Mouse (Mus musculus) adrenal gland, adult 8-10 months (tissue): ENCODE data around the gene Erbb2. TPM values are rescaled to one million over a fixed set of nuclear protein-coding genes. Genes with fewer than 3 reads are reported as not detected.
"Not testable (repeated sequence)": the region's sequence is repeated elsewhere in the genome, so short reads cannot be mapped to it uniquely, and the experiment has no call there.

Source experiments
- DNase-seq: peaks from one replicate; pipeline ENCODE4 v3.0.0; 2022
- total RNA-seq, 4 experiments: library from RNA; stranded (reverse); gene quantifications; 2 replicates each; pipeline ENCODE4 v1.2.4; 2022

Gene Erbb2
- total RNA-seq: 1 to 10 TPM; 4.4 to 6.6 (median 5.1) TPM

DNA sequence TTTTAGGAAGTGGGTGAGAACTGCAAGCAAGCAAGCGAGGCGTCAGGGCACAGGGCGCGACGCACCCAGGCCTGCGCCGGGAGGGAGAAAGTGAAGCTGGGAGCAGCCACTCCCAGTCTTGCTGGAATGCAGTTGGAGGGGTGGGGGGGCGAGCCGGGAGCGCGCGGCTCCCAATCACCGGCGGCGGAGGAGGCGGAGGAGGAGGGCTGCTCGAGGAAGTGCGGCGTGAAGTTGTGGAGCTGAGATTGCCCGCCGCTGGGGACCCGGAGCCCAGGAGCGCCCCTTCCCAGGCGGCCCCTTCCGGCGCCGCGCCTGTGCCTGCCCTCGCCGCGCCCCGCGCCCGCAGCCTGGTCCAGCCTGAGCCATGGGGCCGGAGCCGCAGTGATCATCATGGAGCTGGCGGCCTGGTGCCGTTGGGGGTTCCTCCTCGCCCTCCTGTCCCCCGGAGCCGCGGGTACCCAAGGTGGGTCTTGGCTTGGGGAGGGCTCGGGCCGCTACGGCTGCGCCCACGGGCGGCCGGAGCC, at the start of gene Erbb2:
Erbb2 (plus strand) TSS at position 198 of the 524 bp plus-strand sequence.
- DNase-seq: no peak

DNA sequence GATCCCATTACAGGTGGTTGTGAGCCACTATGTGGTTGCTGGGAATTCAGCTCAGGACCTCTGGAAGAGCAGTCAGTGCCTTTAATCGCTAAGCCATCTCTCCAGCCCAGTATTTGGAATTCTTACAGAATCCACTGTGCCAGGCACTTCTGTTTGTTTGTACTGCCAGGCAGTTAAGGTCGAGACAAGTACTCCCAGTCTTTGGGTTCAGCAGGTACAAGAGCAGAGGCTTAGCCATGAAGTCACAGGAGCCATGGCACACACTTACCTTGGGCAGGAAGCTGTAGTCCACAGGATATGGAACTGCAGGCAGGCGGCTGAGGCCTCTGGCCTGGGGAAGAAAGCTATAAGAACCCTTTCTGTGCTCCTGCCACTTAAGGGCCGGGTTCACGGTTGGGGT, 48.5 kb upstream of the Erbb2 start:
- DNase-seq: no peak

DNA sequence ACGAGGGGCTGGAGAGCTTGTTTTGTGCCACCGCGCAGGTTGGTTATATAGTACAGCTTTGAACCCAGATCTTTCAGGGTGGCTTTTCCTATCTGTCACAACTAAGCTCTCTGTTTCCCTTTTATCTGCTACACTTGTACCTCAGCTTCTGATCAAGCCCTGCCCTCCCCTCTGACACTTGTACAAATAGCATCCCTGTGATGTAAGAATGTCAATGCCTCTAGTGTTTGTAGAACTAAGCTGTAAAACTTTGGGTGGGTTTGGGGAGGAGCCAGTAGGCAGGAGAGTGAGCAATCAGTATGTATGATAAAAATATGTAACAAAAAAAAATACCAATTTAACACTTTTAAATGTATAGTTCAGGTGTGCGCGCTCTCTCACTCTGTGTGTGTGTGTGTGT, 47.9 kb upstream of the Erbb2 start:
- DNase-seq: no peak

DNA sequence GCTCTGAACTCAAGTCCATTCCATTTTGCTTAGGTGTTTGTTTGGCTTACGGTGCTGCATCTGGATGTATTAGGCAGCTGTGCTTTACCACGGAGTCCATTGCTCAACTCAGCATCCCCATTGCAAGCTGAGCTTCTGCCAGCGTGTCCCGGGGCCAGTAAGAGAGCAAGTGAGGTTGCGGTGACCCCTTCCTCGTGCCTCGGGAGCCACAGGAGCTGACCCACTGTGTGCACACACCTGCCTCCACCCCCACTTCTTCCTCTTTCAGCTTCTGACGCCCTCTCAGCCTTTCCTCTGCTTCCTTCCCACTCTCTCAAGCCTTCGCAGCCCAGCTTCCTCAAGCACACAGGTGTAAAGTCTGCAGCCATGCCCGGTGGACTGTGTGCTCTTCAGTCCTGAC, 46.0 kb upstream of the Erbb2 start:
- no peak for DNase-seq

DNA sequence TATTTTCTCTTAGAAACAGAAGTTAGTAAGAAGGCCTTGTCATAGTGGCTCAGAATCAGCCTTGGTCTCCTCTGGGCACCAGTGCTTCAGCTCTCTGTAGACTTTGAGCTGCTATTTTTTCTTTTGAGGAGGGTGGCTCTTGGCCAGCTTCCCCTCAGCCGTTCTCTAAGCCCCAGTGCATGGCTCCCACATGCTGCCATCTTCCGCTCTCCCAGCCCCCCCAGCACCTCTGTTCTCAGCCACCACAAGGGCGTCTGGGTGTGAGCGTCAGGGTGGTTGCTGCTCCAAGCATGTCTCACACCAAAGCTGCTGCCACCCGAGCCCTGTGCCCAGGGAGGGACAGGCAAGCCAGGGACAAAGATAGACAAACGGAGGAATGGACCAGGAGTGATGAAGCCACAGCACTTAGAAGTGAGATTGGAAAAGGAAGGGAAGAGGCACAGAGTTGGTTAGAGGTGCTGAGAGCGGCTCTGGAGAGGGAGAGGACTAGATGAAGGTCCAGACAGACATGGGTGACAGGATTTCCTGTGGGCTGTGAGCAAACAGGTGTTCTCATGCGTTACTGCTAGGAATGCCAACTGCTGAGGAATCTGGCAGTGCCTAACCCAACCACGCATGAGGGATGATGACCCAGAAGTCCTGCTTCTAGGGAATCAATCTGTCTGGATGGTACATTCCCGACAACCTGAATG, 45.0 kb upstream of the Erbb2 start:
- no peak for DNase-seq

DNA sequence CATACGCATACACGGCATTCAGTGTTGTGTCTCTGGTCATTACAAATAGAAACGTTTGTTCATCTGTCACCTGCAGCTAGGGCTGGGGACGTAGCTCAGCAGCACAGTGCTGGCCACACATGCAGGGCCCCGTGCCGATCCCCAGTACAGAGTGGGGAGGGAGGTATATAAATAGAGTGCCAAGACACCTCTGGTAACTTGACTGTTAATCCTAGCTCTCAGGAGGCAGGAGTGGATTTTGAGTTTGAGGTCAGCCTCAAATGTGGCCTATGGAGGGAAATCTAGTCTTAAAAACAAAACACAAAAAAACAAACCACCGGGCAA, 44.4 kb upstream of the Erbb2 start:
- DNase-seq: no peak

DNA sequence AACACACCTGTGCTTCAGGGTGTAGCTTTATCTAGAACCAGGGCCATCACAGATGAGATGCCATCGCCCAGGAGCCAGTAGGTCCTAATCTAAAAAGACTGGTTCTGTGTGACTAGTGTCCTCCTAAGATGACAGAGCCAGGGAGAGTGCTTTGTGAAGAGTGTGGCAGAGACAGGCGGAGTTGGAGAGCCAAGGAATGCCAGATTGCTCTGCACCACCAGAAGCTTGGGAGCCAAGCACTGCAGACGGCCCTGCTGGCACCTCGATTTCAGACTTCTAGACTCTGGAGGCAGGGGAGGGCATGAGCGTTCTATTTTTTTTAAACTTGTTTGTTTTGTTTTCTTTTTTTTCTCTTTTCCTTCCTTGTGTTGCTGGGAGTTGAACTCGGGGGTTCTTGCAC, 42.9 kb upstream of the Erbb2 start:
- DNase-seq: no peak

DNA sequence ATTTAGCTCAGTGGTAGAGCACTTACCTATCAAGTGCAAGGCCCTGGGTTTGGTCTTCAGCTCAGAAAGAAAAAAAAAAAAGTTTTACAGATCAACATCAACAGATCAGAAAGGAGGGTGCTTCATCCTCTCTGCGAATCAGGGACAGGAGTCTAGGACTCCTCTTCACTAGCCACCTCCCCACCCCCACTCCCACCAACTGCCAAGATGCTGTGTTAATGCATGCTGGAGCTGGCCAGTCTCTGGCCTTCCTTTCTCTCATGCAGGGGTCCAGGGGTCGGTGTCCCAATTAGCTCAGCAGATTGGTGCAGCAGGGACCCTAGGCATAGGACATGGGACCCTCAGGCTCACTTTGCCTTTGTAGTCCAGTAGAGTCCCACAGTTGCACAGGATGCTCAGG, 41.7 kb upstream of the Erbb2 start:
- DNase-seq: no peak

DNA sequence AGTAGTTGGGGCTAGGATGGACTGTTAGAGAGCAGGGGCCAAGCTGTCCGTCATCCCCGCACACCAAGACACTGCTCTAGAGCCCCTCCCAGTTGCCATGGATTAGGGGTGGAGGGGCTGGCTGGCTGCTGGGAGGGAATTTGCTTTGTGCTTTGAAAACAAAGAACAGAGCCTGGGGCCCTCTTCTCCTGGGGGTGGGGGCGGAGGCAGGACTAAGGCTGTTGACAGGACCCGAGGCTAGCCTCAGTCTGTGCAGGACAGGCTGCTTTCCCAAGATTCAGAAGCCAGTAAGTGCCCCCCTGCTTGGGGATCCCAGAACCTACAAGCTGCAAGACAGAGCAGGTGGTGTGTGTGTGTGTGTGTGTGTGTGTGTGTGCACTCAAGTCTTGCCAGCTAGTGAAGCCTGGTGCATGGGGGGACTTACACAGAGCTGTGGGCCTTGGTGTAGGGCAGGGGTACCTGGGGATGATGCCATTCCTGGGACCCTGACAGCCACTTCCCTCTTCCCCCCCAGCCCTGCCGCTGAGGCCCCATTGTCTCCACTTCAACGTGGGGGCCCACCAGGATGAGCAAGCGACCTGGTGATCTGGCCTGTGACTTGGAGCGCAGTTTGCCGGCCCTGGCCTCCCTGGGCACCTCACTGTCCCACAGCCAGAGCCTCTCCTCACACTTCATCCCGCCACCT, 40.6 kb upstream of the Erbb2 start:
- DNase-seq: no peak

DNA sequence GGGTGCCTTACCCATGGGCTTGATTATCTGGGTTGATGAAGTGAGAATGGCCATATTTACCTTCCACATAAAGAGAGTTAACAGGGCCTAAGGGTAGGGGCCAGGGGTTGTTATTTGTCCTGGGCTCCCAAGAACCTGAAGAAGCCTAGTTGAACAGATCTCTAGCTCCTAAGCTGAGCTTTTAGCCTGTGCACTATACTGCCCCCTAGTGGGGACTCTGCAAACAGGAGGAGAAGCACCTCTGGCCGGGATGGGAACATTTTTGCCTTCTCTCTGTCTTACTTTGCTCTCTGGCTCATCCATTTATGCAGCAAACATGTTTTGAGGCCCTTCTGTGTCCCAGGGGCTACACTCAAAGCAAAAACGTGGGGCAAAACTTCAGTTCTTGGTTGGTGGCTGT, 39.9 kb upstream of the Erbb2 start:
- DNase-seq: no peak

DNA sequence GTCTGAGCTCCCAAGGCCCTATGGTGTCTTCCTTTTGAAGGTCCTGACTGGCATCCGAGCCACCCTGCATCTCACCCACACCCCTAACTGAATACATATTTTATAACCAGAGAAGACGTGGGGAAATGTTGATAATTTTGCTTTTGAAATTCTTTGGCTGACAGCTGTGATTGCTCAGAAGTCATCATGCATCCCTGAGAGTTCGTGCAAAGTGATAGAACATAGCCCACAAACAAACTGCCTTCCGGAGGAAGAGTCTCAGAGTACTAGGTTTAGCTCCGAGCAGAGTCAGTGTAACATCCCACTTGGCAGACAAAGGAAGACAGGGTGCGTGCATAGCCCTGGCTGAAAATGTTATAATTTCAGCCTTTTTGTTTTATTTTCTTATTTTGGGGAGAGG, 39.0 kb upstream of the Erbb2 start:
- DNase-seq: no peak

DNA sequence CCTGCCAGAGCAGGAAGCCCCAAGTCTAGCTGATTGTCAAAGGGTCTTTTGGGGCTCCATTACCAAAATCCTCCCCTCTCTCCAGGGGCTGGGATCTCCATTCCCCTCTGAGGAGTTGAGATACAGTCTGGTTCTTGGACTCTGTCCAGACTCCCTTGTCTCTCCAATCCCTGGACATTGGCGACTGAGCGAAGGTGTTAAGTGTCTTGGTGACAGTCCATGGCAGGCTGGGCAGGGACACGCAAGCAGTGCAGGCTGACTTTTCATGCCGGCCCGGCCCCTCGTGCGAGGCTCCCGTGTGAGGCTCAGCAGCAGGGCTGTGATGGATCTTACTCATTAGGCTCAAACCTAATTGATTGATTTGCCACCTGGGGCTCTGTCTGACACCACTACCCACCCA, 38.0 kb upstream of the Erbb2 start:
- DNase-seq: no peak

DNA sequence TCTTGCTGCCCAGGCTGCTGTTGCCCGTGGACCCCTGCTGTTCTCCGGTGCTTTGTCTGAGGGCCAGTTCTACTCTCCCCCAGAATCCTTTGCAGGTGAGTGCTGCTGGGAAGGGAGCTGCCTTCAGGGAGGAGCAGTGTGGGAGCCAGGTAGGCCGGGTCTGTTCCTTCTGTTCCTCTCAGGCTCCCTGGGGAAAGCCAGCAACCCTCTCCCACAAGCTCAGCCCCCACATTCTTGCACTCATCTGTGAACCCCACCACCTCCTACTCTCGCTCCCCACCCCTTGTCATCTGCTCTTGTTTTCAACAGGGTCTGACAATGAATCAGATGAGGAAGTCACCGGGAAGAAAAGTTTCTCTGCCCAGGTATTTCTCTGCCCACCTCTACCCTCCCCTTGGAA, 35.5 kb upstream of the Erbb2 start:
- DNase-seq: no peak

DNA sequence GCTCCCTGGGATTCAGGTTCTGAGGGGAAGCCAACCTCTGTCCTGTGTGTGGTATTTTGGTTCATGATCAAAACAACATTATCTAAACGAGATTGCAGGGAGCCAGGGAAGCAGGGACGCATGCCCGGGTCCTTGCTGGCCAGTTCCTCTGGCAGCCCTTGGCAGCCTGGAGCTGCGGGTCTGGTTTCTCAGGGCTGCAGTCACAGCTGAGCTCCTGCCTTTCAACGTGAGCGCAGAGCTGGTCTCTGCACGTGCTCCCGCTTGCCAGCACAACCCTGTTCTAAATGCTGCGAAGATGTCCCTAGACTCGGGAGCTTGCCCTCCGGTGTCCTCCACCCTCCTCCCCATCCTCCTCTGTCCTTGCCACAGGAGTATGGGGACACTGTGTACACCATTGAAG, 34.5 kb upstream of the Erbb2 start:
- DNase-seq: no peak

DNA sequence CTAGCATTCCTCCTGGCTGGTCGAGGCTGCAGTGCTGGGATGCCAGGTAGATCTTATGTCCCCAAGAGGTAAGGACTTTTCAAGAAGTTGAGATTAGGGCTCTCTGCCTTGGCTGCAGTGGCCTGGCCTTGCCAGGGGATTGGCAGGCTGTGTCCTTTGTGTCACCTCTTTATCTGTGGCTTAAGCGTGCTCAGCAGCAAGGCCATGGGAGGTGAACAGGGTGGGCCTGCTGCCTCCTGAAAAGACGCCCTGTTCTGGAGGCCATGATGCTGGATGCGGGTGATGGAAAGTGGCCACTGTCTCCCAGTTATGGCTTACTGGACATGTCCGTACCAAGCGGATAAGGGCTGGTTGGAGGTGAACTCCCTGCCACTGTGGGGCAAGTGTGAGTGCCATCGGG, 32.9 kb upstream of the Erbb2 start:
- no peak for DNase-seq

DNA sequence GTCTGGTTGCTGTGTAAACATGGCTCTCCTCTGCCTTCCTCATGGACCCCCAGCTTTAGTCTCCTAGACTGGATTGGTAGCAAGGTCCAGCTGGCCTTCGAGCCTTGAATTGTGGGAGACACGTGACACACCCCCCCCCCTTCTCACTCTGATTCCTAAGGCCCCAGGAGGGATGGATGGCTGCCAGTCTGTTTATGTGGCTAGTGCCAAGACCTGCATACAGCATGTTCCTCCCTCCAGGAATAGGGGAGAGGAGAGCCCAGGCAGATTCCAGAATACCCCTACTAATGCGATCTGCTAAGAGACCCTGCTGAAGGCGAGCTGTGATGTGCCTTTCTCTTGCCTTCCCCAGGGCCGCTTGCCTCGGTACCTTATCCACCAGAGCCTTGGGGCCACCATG, 32.2 kb upstream of the Erbb2 start:
- no peak for DNase-seq

DNA sequence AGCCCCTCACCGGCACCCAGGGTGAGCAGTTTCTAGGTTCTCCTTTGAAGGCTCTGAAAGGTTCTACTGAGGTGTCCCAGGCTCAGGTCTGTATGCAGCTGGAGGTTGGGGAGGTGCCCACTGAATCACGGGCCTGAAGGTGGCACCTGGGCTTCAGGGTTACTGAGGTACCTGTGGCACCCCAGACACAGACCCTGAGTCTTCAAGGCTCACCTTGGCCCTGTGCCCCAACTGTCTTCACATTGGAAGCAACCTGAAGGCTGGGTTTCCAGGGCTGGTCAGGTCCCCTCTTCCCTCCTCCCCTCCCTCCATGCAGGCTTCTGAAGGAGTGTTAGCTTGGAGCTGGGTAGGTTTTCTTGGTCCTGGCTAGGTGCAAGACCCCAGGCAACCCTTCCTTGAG, 30.6 kb upstream of the Erbb2 start:
- DNase-seq: no peak

DNA sequence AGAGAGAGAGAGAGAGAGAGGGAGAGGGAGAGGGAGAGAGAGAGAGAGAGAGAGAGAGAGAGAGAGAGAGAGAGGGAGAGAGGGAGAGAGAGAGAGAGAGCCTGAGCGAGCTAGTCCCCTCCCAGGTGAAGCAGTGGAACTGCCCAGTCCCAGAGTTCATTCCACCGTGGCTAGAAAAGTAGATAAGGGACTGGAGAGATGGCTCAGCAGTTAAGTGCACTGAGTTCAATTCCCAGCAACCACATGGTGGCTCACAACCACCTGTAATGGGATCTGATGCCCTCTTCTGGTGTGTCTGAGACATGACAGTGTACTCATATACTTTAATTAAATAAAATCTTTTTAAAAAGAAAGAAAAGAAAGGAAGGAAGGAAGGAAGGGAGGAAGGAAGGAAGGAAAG, 29.9 kb upstream of the Erbb2 start:
- DNase-seq: not testable (repeated sequence)

DNA sequence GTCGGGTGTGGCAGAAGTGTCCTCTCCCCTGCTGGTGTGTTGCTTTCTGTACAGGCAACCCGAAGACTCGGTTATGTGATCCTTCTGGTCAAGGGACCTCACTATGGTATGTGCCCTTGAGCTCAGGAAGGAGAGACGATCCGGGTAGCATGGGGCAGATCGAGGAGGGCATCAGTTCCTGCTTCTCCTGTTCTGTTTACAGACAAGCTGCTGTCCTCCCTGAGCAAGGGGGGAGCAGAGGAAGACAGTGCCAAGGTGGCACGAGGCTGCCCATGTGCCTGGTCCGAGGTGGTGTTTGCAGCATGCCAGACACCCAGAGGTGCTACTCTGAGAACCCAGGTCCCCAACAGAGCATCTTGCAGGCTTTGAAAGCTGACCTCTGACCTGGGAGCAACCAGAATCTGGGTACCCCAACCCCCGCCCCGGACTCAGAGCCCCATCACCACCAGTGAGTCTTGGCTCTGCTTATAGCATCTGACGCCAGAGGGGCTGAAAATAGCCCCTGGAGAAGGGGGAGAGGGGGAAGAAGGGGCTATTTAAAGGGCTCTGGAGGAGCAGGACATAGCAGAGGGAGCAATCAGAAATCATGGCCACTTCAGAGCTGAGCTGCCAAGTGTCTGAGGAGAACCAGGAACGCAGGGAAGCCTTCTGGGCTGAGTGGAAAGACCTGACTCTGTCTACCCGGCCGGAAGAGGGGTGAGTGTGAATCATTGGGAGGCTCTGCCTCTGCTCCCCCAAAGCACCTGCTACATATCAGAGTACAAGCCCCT, 28.8 kb upstream of the Erbb2 start, which contains the start of gene Tcap:
Tcap (plus strand) TSS at position 551 of the 770 bp plus-strand sequence.
- no peak for DNase-seq

DNA sequence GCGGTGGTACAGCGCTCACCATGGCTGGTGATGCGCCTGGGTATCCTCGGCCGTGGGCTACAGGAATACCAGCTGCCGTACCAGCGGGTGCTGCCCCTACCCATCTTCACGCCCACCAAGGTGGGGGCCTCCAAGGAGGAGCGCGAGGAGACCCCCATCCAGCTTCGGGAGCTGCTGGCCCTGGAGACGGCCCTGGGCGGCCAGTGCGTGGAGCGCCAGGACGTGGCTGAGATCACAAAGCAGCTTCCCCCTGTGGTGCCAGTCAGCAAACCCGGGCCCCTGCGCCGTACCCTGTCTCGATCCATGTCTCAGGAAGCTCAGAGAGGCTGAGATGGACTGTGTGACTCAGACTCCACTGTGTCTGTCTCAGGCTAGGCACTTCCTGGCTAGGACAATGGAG, 28.1 kb upstream of the Erbb2 start:
- DNase-seq: no peak

DNA sequence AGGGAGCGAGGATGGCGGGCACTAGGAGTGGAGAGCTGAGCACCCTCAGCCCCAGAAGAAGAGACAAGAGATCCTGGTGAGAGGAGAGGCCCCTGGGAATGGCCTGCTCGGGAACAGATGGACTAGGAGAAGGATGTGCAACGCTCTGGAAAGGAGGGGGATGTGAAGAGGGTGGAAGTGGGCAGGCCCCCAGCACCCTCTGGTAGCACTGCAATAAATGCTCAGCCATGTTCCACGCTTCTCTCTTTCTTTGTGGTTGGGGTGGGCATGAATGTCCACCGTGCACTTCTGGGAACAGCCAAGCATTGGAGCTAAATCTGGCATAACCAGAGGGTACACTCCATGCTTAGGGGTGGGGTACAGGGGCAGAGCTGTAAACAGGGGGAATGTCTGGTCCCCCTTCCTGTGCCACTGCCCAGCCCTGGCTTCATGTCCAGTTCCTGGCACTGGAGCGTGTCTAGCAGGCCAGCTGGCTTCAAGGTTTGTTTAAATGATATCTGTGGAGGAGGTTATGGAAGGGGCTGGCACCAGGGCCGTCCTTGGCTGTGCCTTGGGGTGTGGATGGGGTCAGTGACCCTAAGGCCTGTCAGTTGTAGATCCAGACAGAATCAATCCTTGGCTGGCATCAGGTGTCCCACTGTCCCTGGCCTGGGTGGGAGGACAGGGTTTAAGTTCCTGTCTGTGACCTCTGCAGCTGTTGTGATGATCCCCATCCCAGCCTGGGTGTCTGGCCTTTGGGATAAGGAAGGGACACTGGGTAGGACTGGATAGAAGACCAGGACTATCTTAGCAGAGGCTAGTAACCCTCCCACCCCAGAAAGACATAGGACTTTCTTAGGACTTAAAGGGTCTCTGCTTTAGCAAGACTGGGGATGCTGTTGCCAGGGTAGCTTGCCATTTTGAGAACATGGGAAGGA, 27.3 kb upstream of the Erbb2 start:
- DNase-seq: no peak
